Mouse (Mus musculus) gastrocnemius, postnatal 36 days (tissue): ENCODE results near the gene Hilpda. TPM values are rescaled to one million over a fixed set of nuclear protein-coding genes. Genes with fewer than 3 reads are reported as not detected.

ENCODE experiments used
- DNase-seq, 2 experiments: peaks; one replicate each; pipeline ENCODE4 v3.0.0; 2022
- intact Hi-C: fragments of 180-260 bp; cut with DNase I; formaldehyde crosslinking; loops from one replicate; pipeline ENCODE4 v1.15.1; 2025
- long read RNA-seq, 2 experiments: library from polyadenylated mRNA; stranded (forward); transcript quantifications; one replicate each; pipeline ENCODE4 v2.0.0; 2021
- total RNA-seq, 2 experiments: library from RNA; stranded (reverse); gene quantifications; 2 replicates each; pipeline ENCODE4 v1.2.3; 2021

Gene Hilpda
- 1 to 10 TPM; 3.2 to 3.4 TPM for total RNA-seq
- long read RNA-seq, experiment 1, transcript Hilpda-201 (2 exons, 982 nt), result major isoform, 5 of 6 reads
- long read RNA-seq, experiment 1, partial matches to known transcripts, result 0 of 6 reads
- long read RNA-seq, experiment 1, other reads (novel, unspliced or antisense), result 1 of 6 reads
- long read RNA-seq, experiment 2, transcript Hilpda-201 (2 exons, 982 nt), result major isoform, 5 of 5 reads
- long read RNA-seq, experiment 2, partial matches to known transcripts, result 0 of 5 reads
- long read RNA-seq, experiment 2, other reads (novel, unspliced or antisense), result 0 of 5 reads

DNA sequence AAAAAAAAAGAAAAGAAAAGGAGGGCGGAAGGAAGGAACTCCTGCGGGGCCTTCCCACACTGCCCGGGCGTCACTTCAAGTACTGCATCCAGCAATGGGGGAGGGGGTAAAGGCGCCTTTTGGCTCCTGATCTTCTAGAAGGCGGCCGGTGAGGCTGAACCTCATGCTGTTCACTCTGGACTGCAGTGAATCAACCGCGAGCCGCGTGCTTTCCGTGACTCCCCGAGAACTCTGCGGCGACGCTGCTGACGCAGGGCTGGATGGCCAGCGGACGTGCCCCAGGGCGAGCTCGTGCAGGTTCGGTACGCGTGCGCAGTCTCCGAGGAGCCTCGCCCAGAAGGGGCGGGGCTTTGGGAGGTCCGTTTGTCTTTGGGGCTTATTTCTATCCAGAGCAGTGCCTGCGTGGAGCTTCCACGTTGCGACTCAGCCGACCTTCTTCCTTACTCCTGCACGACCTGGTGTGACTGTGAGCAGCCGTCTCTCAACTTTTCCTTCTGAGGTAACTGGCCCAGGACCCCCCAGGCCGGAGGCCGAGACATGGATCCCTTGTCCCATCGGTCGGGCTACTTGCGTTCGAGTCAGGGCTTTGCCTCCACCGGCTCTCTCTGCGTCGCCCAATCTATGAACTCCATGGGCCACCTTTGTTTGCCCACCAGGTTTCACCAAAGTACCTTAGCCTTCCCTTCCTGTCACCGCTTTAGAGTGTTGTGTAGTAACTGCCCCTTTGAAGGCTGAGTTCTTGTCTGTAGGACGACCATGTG is at the start of gene Hilpda:
Gene Hilpda, plus strand, starts transcription at position 177 of the 761 bp plus-strand sequence.
- intact Hi-C loops, result no loop called here

DNA sequence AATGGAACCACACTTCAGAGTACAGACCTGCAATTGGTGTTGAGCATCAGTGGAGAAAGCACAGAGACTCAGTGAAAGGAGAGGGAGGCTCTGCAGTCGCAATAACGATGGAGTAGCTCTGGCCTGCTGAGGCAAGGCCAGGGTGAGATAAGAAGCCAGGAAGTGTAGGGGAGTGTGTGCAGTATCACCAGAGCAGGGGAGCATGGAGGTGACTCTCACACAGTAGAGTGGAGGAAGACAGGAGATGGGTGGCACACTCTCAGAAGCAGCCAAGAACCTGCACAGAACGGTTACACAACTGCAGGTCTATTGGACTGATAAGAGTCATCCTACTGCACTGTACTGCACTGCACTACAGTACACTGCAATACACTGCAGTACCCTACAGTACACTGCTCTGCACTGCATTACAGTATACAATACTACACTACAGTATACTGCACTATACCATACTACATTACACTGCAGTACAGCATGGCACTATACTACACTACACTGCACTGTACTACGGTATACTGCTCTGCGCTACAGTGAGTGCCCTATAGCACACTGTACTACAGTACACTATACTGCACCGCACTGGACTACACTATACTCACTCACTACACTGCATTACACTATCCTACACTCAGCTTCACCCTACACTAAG is 42.9 kb upstream of the Hilpda start:
- no peak for DNase-seq
- intact Hi-C loops, result no loop called here

More for the DNA sequence above, at the start of gene Hilpda:
- DNase-seq, result peak; percentile 89 to 90

- intact Hi-C loops, result no loop called here
- DNase-seq, result no peak
Measured at GRCm38 (mm10) chr6:29230386-29230785, 41.9 kb upstream of the Hilpda start.

DNA sequence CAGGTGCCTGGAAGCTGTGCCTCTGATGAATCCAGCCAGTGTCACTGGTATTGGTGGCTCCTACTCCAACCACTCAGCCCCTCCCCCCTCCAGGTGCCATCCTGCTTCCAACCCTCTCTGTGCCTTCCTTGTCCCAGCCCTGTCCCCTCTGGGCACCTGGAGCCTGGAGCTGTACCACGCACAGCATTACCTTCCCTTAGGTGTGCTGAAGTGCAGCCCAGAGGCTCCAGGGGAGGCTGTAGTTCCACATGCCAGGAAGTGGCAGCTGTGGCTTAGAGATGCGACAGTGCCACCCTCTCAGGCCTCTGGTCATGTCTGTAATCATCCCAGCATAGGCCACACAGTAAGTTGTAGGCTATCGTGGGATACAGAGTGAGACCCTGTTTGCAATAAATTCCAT is 40.5 kb upstream of the Hilpda start:
- DNase-seq, result no peak
- intact Hi-C loops, result no loop called here

DNA sequence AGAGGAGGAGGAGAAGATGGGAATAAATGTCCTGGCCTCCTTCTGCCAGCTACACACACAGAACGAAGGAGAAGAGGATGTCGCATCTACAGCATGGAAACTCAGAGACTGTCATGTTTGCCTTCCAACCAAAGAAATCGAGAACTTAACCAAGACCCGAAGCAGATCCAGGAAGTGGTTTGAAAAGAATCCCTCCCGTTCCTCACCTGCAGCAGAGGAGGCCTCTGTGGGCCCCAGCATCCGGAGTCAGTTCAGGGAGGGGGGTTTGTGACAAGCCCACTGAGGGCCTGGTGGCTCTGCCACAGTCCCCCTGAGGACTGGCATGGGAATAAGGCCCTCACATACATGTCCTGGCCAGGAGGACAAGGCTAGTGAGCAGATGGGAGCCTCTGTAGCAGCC is 40.0 kb upstream of the Hilpda start:
- intact Hi-C loops, result no loop called here
- no peak for DNase-seq

GRCm38 (mm10) chr6:29233710-29234109 is 38.6 kb upstream of the Hilpda start:
- intact Hi-C loops, result no loop called here
- DNase-seq, result no peak

DNA sequence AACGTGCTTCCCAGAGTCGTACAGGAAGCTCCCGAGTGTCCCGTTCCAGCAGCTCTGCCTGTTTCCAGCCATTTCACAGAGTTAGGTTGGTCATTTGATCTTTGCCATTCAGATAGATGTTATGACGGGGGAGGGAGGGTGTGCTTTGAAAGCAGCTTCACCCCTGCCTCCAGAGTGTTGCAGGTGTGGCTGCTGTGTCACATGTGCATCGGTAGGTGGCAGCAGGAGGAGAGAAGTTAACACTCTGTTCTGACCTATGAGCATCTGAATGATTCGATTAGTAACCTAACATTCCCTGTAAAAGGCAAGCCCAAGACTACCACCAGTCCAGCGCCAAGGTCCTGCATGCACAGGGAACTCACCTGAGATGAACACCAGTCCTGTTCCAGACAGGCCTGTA is 38.0 kb upstream of the Hilpda start:
- intact Hi-C loops, result no loop called here
- DNase-seq, result no peak

DNA sequence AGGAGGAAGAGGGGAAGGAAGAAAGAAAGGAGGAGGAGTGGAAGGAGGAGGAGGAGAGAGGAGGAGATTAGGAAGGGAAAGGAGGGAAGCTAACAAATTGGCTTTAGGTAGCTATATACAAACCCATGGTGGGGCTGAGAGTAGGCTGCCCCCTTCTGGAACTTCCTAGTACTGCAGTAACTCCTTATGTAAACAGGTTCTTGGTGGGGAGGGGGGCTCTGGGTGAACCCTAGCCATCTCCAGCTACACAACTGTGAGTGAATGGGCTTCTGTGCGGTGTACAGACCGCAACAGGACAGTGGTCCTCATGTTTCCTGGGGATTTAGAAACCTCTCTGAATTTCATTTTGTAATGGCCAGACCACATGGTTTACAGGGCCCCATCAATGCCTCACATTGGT is 31.5 kb upstream of the Hilpda start:
- peak in 1 of 2 experiments; percentile 20 for DNase-seq
- intact Hi-C loops, result loop anchor here (1.0 to 2.0 kb wide), 2 partner anchors 36 to 38 kb away; partner anchors contain the start of gene Fam71f2

- DNase-seq, result no peak
- intact Hi-C loops, result loop anchor here (1.0 to 2.0 kb wide), 2 partner anchors 36 to 37 kb away; partner anchors contain the start of gene Fam71f2
Measured at GRCm38 (mm10) chr6:29241697-29242096, 30.6 kb upstream of the Hilpda start.

- DNase-seq, result no peak
- intact Hi-C loops, result no loop called here
Measured at GRCm38 (mm10) chr6:29242265-29242664, 30.0 kb upstream of the Hilpda start.

DNA sequence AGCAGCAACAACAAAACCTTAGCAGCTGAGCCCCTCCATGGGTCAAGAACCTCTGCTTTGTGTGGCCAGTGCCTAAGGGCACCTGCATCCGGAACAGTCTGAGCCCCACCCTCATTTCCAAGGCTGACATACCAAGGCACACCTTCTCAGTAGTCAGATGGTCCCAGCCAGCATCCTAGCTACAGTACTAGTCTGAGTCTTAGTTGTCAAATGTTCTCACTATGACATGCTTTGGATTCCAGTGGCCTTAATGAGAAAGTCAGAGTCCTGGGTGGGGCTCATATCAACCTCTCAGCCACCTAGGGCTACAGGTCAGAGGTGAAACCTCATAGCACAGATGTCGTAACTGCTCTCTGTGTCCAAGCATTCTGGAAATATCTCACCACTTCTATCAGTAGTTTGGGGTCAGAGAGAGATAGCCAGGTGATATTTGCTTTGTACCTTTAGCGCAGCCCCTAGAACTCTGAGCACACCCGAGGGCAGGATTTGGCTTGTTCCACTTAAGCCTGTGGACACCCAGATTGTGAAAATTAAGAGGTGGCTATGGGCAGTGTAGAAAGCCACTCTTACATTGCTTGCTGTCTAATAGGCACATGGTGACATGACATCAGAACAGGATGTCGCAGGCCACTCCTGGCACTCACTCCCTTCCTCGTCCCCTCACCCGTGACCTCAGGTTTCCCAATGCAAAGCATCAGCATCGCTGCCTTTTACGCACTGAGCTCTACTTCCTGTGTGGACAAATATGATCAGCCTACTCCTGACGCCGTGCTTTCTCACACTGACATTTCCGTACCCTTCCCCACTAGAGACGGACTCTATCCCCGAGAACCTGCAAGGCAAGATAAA is 26.8 kb upstream of the Hilpda start:
- intact Hi-C loops, result no loop called here
- DNase-seq, result no peak

DNA sequence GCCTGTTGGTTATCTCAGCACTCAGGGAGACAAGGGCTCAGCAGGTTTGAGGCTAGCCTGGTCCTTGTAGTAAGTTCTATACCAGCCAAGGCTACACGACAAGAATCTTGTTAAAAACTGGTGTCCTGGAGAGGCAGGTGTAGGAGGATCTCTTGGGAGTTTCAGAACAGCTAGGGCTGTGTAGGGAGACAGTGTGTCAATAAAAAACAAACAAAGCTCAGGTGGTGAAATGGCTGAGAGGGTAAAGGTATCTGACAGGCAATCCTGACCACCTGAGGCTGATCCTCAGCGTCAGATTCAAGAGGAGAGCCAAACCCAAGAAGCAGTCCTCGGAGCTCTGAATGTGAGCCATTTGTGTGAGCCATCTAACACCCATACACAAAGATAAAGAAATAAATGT is 26.1 kb upstream of the Hilpda start:
- DNase-seq, result no peak
- intact Hi-C loops, result no loop called here

DNA sequence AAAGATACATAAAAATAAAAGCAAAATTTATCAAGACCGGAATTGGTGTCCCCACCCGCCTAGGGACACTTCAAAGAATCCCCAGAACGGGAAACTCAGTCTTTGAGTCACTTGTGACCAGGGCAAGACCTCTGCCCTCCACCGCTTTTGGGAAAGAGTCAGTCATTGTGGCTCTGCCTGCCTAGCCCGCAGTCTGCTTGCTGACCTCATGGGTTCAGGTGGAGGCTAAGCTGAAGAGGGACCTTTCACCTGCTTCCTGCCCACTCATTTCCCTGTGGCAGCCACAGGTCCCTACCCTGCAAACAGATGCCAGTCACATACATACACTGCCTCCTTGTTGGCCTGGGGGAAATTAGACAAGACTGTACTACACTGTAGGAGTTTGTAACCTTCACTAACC is 25.7 kb upstream of the Hilpda start:
- intact Hi-C loops, result no loop called here
- no peak for DNase-seq

GRCm38 (mm10) chr6:29247072-29247471 is 25.2 kb upstream of the Hilpda start:
- intact Hi-C loops, result no loop called here
- no peak for DNase-seq

DNA sequence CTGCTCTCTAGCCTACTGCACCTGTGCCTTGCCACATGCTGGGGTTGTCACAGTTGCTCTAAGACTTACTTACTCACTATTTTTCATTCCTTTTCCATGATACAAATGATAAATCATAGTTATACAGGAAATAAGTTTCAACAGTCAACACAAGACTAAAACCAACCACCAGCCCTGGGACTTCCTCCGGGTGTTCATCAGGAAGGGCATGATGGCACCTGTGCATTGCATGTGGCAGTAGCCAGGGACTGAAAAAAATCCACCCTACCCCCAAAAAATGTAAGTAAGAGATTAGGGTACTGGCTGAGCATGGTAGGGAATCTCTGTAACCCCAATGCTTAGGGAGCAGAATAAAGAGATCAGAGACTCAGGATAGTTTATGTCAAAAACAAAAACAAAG is 12.9 kb upstream of the Hilpda start:
- DNase-seq, result no peak
- intact Hi-C loops, result no loop called here

GRCm38 (mm10) chr6:29261831-29262230 is 10.5 kb upstream of the Hilpda start:
- DNase-seq, result no peak
- intact Hi-C loops, result no loop called here

DNA sequence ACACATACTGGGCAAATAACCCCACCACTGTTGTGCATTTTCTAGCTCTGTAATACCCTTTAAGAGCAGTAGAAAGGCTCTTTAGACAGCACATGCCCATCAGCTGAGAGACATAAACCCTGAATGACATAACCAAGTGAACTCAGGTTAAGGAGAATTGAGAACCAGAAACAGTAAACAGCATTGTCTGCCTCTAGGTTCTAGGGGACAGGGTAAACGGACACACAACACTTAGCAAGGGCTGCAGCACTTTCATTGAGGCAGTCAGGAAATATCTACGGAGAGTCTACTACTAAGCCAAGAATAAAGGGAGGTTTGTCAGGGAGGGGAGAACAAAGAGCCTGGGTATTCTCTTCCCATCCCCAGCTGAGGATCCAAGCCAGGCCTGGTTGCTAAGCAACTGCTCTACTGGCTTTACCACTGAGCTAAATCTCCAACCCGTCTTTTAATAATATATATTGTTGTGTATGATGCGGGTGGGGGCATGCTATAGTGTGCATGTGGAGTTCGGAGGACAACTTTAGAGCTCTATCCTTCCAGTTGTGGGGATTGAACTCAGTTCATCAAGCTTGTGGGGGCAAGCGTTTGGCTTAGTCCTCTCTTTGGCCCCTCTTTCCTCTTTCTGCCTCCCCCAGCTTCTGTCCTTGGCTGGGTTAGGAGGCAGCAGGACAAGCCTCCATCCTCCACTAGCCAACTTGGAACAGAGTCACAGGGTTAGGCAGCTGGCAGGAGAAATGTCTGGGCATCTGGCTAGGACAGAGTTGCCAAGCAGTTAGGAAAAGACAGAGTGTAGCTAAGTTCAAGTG is 8.4 kb upstream of the Hilpda start:
- DNase-seq, result peak; percentile 40 to 55
- intact Hi-C loops, result no loop called here

DNA sequence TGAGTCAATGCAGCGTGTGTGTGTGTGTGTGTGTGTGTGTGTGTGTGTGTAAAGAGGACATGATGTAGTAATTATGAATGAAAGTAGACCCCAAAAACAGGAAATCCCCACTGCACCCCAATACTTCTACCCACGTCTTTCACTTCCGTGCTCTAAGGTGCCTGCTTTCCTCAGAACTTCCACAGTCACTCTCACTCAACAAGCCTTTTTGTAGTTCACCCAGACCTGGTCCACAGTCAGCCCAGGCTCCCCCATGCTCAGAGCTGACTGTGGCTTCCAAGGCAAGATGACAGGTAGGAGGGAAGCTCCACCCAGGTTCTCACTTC is 7.9 kb upstream of the Hilpda start:
- no peak for DNase-seq

GRCm38 (mm10) chr6:29266936-29267335 is 5.4 kb upstream of the Hilpda start:
- intact Hi-C loops, result no loop called here

More for the DNA sequence above, 7.9 kb upstream of the Hilpda start:
- intact Hi-C loops, result no loop called here

More at GRCm38 (mm10) chr6:29266936-29267335, 5.4 kb upstream of the Hilpda start:
- no peak for DNase-seq
